Mouse (Mus musculus) Patski (cell line): ENCODE measurements around the gene Inhbe. TPM values are rescaled to one million over a fixed set of nuclear protein-coding genes. Genes with fewer than 3 reads are reported as not detected.
"Not testable (repeated sequence)": the region's sequence is repeated elsewhere in the genome, so short reads cannot be mapped to it uniquely, and the experiment has no call there.

Experiments
- ATAC-seq: fragments of 100-300 bp; one replicate; pipeline ENCODE4 v1.8.0; 2021
- CTCF ChIA-PET: fragments of 350-600 bp; sonication (Branson Sonifier 250); formaldehyde crosslinking; loops from one replicate; lab custom pipeline; 2022; ENCODE audit warnings: inconsistent platforms; lab: Charles Lee
- POLR2A ChIA-PET: fragments of 350-600 bp; sonication (Branson Sonifier 250); formaldehyde crosslinking; loops from one replicate; lab custom pipeline; 2022; ENCODE audit warnings: antibody characterized with exemption, inconsistent platforms; lab: Charles Lee
- DNase-seq: peaks from one replicate; pipeline ENCODE4 v3.0.0-alpha.2; 2011; ENCODE audit warnings: low read depth, low spot score
- H3K27me3 ChIP-seq: fragments of 371-371 bp; one replicate; pipeline ENCODE4 v1.5.1; 2021
- CTCF ChIP-seq: fragments of 100-300 bp; IDR thresholded peaks from one replicate; pipeline ENCODE4 v1.5.1; 2021
- in situ Hi-C: fragments of 300-500 bp; cut with MboI; formaldehyde crosslinking; loops from 3 replicates; pipeline ENCODE4 v1.11.1; 2018; ENCODE audit warnings: low pct_unique_long_range_greater_than_20kb, mixed read lengths
- polyA plus RNA-seq: library from polyadenylated mRNA; unstranded; gene quantifications from one replicate; pipeline ENCODE4 v1.2.3, GENCODE M21; 2021

Inhbe gene
- polyA plus RNA-seq, 1 experiment from 2014 or later: 0.01 TPM

GRCm38 (mm10) chr10:127312356-127312676 lies 41.9 kb downstream of the Inhbe start:
- ChIA-PET POLR2A (interaction anchor here (1.5 kb wide), 1 partner anchor 18 kb away, joined by 3 read pairs; no protein-coding TSS in a partner anchor), CTCF (interaction anchor here (0.8 to 2.0 kb wide), 7 partner anchors 8 to 27 kb away, joined by 3 to 8 read pairs (median 4); partner anchors contain the start of gene Arhgap9)
- no peaks in the 10 kb centered on the region for H3K27me3 ChIP-seq
- in situ Hi-C loops: no loop called here
- peak; percentile 40 for ATAC-seq
- DNase-seq: no peak
- no peak for TF ChIP-seq CTCF

GRCm38 (mm10) chr10:127311476-127312355 lies 42.5 kb downstream of the Inhbe start, which contains the start of gene Mars:
Gene Mars (minus strand): TSS chr10:127311786.
- no peaks in the 10 kb centered on the region for H3K27me3 ChIP-seq
- in situ Hi-C loops: no loop called here
- DNase-seq: peak; percentile 80
- ChIA-PET CTCF (interaction anchor here (0.8 to 2.0 kb wide), 6 partner anchors 8 to 27 kb away, joined by 3 to 8 read pairs (median 4); partner anchors contain the start of gene Arhgap9), POLR2A (interaction anchor here (1.1 to 1.5 kb wide), 3 partner anchors 18 to 25 kb away, joined by 3 to 4 read pairs (median 3); no protein-coding TSS in a partner anchor)
- no peak for TF ChIP-seq CTCF
- ATAC-seq: peak; percentile 88

- ChIA-PET POLR2A (interaction anchor here (0.9 to 1.2 kb wide), 3 partner anchors 16 to 24 kb away, joined by 3 to 4 read pairs (median 3); no protein-coding TSS in a partner anchor), CTCF (interaction anchor here (0.6 to 2.0 kb wide), 2 partner anchors 8 to 11 kb away, joined by 3 to 7 read pairs; partner anchors contain the start of gene Arhgap9)
- no peak for TF ChIP-seq CTCF
- no peaks in the 10 kb centered on the region for H3K27me3 ChIP-seq
- ATAC-seq (peak; percentile 23), DNase-seq (no peak)
- in situ Hi-C loops: no loop called here
These were observed 43.4 kb downstream of the Inhbe start for GRCm38 (mm10) chr10:127310523-127311475.

GRCm38 (mm10) chr10:127309167-127309566 lies 45.0 kb downstream of the Inhbe start:
- ATAC-seq, DNase-seq, POLR2A ChIA-PET, in situ Hi-C loops, H3K27me3 ChIP-seq: not testable (repeated sequence)
- CTCF ChIA-PET: interaction anchor here (1.5 kb wide), 1 partner anchor 11 kb away, joined by 5 read pairs; no protein-coding TSS in a partner anchor

GRCm38 (mm10) chr10:127303136-127303535 lies 51.1 kb downstream of the Inhbe start:
- ChIA-PET CTCF (no interaction called here), POLR2A (interaction anchor here (0.6 to 1.2 kb wide), 2 partner anchors 12 to 21 kb away, joined by 3 to 4 read pairs; no protein-coding TSS in a partner anchor)
- no peak for DNase-seq
- TF ChIP-seq CTCF: no peak
- ATAC-seq: no peak
- in situ Hi-C loops: no loop called here
- no peaks in the 10 kb centered on the region for H3K27me3 ChIP-seq

- ChIA-PET CTCF (no interaction called here), POLR2A (interaction anchor here (1.2 kb wide), 1 partner anchor 9 kb away, joined by 6 read pairs; no protein-coding TSS in a partner anchor)
- ATAC-seq (no peak), DNase-seq (no peak)
- TF ChIP-seq CTCF: no peak
- in situ Hi-C loops: no loop called here
- no peaks in the 10 kb centered on the region for H3K27me3 ChIP-seq
These were observed 53.9 kb downstream of the Inhbe start for GRCm38 (mm10) chr10:127300361-127300760.

Other genes with a start within 250 kb of the Inhbe start
- gene Os9, start 233.3 kb downstream of the Inhbe start, polyA plus RNA-seq: 173 TPM
- gene B4galnt1, start 189.2 kb downstream of the Inhbe start, polyA plus RNA-seq: 112 TPM
- gene Slc26a10, start 173.8 kb downstream of the Inhbe start, polyA plus RNA-seq: 0.85 TPM
- gene Arhgef25, start 164.3 kb downstream of the Inhbe start, polyA plus RNA-seq: 106 TPM
- gene Dtx3, start 158.7 kb downstream of the Inhbe start, polyA plus RNA-seq: 155 TPM
- 76.8 TPM for gene Pip4k2c, start 142.8 kb downstream of the Inhbe start, polyA plus RNA-seq
- gene Kif5a, start 91.1 kb downstream of the Inhbe start, polyA plus RNA-seq: 0.44 TPM
- 307 TPM for gene Dctn2, start 88.0 kb downstream of the Inhbe start, polyA plus RNA-seq
- gene Mbd6, start 65.4 kb downstream of the Inhbe start, polyA plus RNA-seq: 55.1 TPM
- gene Mars, start 42.6 kb downstream of the Inhbe start, polyA plus RNA-seq: 152 TPM
- gene Arhgap9, start 32.4 kb downstream of the Inhbe start, polyA plus RNA-seq: not detected
- gene Gli1, start 12.4 kb downstream of the Inhbe start, polyA plus RNA-seq: 0.23 TPM
- gene Inhbc, start 16.0 kb upstream of the Inhbe start, polyA plus RNA-seq: not detected
- gene R3hdm2, start 25.9 kb upstream of the Inhbe start, polyA plus RNA-seq: 98.4 TPM
- gene Stac3, start 147.3 kb upstream of the Inhbe start, polyA plus RNA-seq: 0.80 TPM
- gene Ndufa4l2, start 160.6 kb upstream of the Inhbe start, polyA plus RNA-seq: 0.18 TPM
- gene Shmt2, start 168.0 kb upstream of the Inhbe start, polyA plus RNA-seq: 144 TPM
- gene Nxph4, start 180.1 kb upstream of the Inhbe start, polyA plus RNA-seq: 6.0 TPM